Mouse (Mus musculus) cortical plate, adult 2 months (tissue): ENCODE measurements around the gene Frrs1.

Experiments used
- CTCF ChIP-seq: fragments of 200-500 bp; IDR thresholded peaks from 2 replicates; pipeline ENCODE4 v1.5.1; 2011; ENCODE audit warnings: mild to moderate bottlenecking, control low read depth, low read length; ENCODE audit not compliant: insufficient read depth; ENCODE audit errors: extremely low read depth
- POLR2A ChIP-seq: fragments of 200-500 bp; IDR thresholded peaks from 2 replicates; pipeline ENCODE4 v1.6.1; 2011; ENCODE audit warnings: mild to moderate bottlenecking, low read length, control low read depth; ENCODE audit not compliant: insufficient read depth; ENCODE audit errors: extremely low read depth

DNA sequence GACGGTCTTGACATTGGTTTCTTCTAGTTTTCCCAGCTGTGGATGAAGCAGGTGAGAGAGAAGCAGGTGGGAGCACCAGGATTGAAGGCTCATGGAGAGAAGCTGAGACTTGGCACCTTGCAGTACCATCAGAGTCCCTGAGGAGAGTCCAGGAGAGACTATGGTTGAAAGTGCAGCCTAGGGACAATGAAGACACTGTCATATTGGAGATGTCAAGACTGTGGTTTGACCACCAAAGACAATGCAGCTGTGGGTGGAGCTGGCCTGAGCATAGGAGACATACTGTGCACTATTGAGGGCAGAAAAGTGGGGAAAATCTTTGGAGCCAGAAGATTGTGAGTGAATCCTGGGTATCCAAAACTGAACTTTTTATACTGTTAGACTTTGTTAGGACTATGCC, 8.9 kb upstream of the Frrs1 start:
- TF ChIP-seq CTCF (no peak), POLR2A (no peak)
